11 mouse cellular contexts compared by ENCODE assay signal in the genomic region with DNA sequence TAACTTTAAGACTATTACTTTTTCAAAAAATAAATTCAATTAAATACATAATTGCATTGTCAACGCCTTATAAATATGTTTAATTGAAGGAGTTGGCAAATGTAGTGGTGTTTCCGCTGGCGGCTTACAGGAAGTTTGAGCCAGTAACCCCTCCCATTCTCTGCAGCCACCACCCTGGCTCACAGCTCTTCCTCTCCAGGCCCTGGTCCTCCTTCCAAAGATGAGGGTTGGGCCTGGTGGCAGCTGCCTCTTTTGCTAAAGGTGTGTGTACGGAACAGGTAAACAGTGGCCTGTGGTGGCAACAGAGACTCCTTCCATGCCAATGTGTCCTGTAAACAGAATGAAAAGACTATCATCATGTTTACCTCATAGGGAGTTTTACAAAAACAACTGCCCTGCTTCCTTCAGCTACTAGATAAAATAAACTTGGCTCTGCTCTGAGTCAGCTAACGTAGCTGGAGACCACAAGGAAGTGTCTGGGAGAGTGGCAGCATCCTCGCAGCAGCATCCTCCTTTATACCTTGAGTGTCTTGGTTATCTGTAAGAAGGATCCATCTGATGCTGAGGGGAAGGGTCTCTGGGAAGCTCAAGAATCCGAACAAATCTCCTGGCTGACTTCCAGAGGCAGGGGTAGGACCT. TPM values are rescaled to one million over a fixed set of nuclear protein-coding genes. Genes with fewer than 3 reads are reported as not detected.
DNase-seq lines count a peak whose midpoint lies in the region; ATAC-seq lines count a peak whose summit lies in the region.
"Had no signal": no experiment of that assay in that cellular context is flagged by ENCODE, and none has a peak within 500 bp of the region (broad histone marks: within the 10 kb centered on the region; RNA-seq: fewer than 3 reads in every experiment).

No protein-coding gene starts in this region.

- H3K4me3 ChIP-seq in heart, embryonic 11.5 days (ENCODE audit: low read depth, low read length), result no peak overlapping the region
- H3K4me3 ChIP-seq in stomach, embryonic 16.5 days (replicated peaks; ENCODE audit: low read length), result no peak overlapping the region
- H3K4me3 ChIP-seq: hindbrain, embryonic 13.5 days; limb, embryonic 15.5 days had no signal

- intact Hi-C loops in heart, postnatal 14 days (cut with DNase I), result no loop called here

- H3K4me1 ChIP-seq in heart, embryonic 11.5 days (ENCODE audit: control insufficient read depth, insufficient read depth, low read length), result peaks cover 9% of the 10 kb centered on the region; the same call in 1 of the 2 replicates
- H3K4me1 ChIP-seq in stomach, embryonic 16.5 days (ENCODE audit: control insufficient read depth, insufficient read depth, low read length), result peaks cover 5% of the 10 kb centered on the region; the same call in 1 of the 2 replicates

- H3K9ac ChIP-seq in heart, embryonic 11.5 days (ENCODE audit: low read depth, low read length), result no peak overlapping the region
- no peak overlapping the region for H3K9ac ChIP-seq in stomach, embryonic 16.5 days (ENCODE audit: low read length)
- H3K9ac ChIP-seq: hindbrain, embryonic 13.5 days; limb, embryonic 15.5 days had no signal

- no peak overlapping the region for H3K4me2 ChIP-seq in heart, embryonic 11.5 days
- no peak overlapping the region for H3K4me2 ChIP-seq in stomach, embryonic 16.5 days (ENCODE audit: low read depth, low read length)
- H3K4me2 ChIP-seq: hindbrain, embryonic 13.5 days; limb, embryonic 15.5 days had no signal

- H3K27me3 ChIP-seq in heart, embryonic 11.5 days (ENCODE audit: control insufficient read depth, insufficient read depth, low read length), result no peaks in the 10 kb centered on the region
- no peaks in the 10 kb centered on the region for H3K27me3 ChIP-seq in stomach, embryonic 16.5 days (ENCODE audit: control insufficient read depth, insufficient read depth, low read length)
- H3K27me3 ChIP-seq: hindbrain, embryonic 13.5 days had no signal

- H3K9me3 ChIP-seq in heart, embryonic 11.5 days (replicated peaks; ENCODE audit: control insufficient read depth, low read length), result no peaks in the 10 kb centered on the region
- no peaks in the 10 kb centered on the region for H3K9me3 ChIP-seq in stomach, embryonic 16.5 days (replicated peaks; ENCODE audit: control insufficient read depth, low read length)
- H3K9me3 ChIP-seq: hindbrain, embryonic 13.5 days; limb, embryonic 15.5 days had no signal

- H3K27ac ChIP-seq in heart, embryonic 11.5 days (ENCODE audit: low read depth, low read length), result no peak overlapping the region
- peak overlapping the region; percentile 35; the same call in 1 of the 2 replicates for H3K27ac ChIP-seq in stomach, embryonic 16.5 days (ENCODE audit: low read length)
- H3K27ac ChIP-seq: hindbrain, embryonic 13.5 days; limb, embryonic 15.5 days had no signal

- WGBS in heart, embryonic 11.5 days (ENCODE audit: insufficient replicate concordance), result 58% methylated on average over 7 of the region's 7 CpGs
- WGBS in stomach, embryonic 16.5 days, result 56% methylated on average over 7 of the region's 7 CpGs

- no peak for ATAC-seq in heart, embryonic 11.5 days (replicated peaks; ENCODE audit: insufficient number of reproducible peaks, low FRiP score, low TSS enrichment)
- ATAC-seq in stomach, embryonic 16.5 days (ENCODE audit: insufficient read depth, low FRiP score), result no peak
- ATAC-seq in erythroblast, adult 5-6 weeks (replicated peaks; ENCODE audit: low FRiP score, poor library complexity, severe bottlenecking), result no peak

- H3K36me3 ChIP-seq in heart, embryonic 11.5 days (ENCODE audit: control insufficient read depth, insufficient read depth, low read length), result no peaks in the 10 kb centered on the region
- no peaks in the 10 kb centered on the region for H3K36me3 ChIP-seq in stomach, embryonic 16.5 days (ENCODE audit: control insufficient read depth, insufficient read depth, low read length)
- H3K36me3 ChIP-seq: hindbrain, embryonic 13.5 days; limb, embryonic 15.5 days had no signal

- peak; percentile 20 to 24 for DNase-seq in heart, postnatal 14 days
- peak; percentile 50 for DNase-seq in T-cell, adult 2 months (ENCODE audit: low spot score)
- DNase-seq in lung, postnatal 10 days, result peak; percentile 70
- DNase-seq in urinary bladder, postnatal 36 days (ENCODE audit: low spot score in 2 of 2), result no peak
- DNase-seq in frontal cortex, postnatal 36 days (ENCODE audit: low spot score in 2 of 2), result no peak
- DNase-seq: midbrain, embryonic 14.5 days had no signal

RNA-seq across cellular contexts. Expression of a gene that starts 41.8 kb away (rescaled TPM):
- 10 to 100 TPM; 10.3 to 19.3 TPM for total RNA-seq in heart, postnatal 14 days (2021)
- polyA plus RNA-seq in heart, embryonic 11.5 days (2014; fragmentation: Nextera tagmentation; extraction: Ambion mirVana), result 35.6 and 36.4 TPM in 2 replicates
- 41.0 and 43.4 TPM in 2 replicates for polyA plus RNA-seq in stomach, embryonic 16.5 days (2015; fragmentation: Nextera tagmentation; extraction: Ambion mirVana)
- total RNA-seq in erythroblast, adult 5-6 weeks (2015; ENCODE audit: low replicate concordance), result 23.6 and 64.4 TPM in 2 replicates
- total RNA-seq in erythroblast, adult 5-6 weeks (2017; ENCODE audit: low replicate concordance), result 23.7 and 37.6 TPM in 2 replicates

RNA-seq across cellular contexts. Expression of a gene that starts 54.8 kb away (rescaled TPM):
- 1 to 10 TPM; 9.0 to 9.1 TPM for total RNA-seq in heart, postnatal 14 days (2021)
- polyA plus RNA-seq in heart, embryonic 11.5 days (2014; fragmentation: Nextera tagmentation; extraction: Ambion mirVana), result 1.6 and 1.7 TPM in 2 replicates
- 4.1 and 5.0 TPM in 2 replicates for polyA plus RNA-seq in stomach, embryonic 16.5 days (2015; fragmentation: Nextera tagmentation; extraction: Ambion mirVana)
- 9.2 and 21.1 TPM in 2 replicates for total RNA-seq in erythroblast, adult 5-6 weeks (2015; ENCODE audit: low replicate concordance)
- total RNA-seq in erythroblast, adult 5-6 weeks (2017; ENCODE audit: low replicate concordance), result 11.3 and 18.7 TPM in 2 replicates

Comparison
In these comparisons a context has a peak if more than half of its experiments do, and no peak if none do; other contexts are left out.
1. DNase-seq: peak in heart, postnatal 14 days (2 of 2), T-cell, adult 2 months (single experiment) and lung, postnatal 10 days (single experiment); none in urinary bladder, postnatal 36 days (0 of 2) and frontal cortex, postnatal 36 days (0 of 2).